Mouse (Mus musculus) C2C12 (cell line): ENCODE results near the gene Hoxa10. TPM values are rescaled to one million over a fixed set of nuclear protein-coding genes. Genes with fewer than 3 reads are reported as not detected.

Experiments
- H3K27me3 ChIP-seq: one replicate; pipeline ENCODE4 v1.6.1; 2011; ENCODE audit not compliant: control insufficient read depth, insufficient read depth, insufficient read length
- H3K36me3 ChIP-seq: one replicate; pipeline ENCODE4 v1.6.1; 2011; ENCODE audit not compliant: control insufficient read depth, insufficient read depth
- H3K4me3 ChIP-seq: one replicate; pipeline ENCODE4 v1.5.1; 2011; ENCODE audit warnings: mild to moderate bottlenecking, control low read depth; ENCODE audit not compliant: poor library complexity, insufficient read depth, severe bottlenecking
- H3K79me2 ChIP-seq: one replicate; pipeline ENCODE4 v1.6.1; 2011; ENCODE audit not compliant: control insufficient read depth, insufficient read depth
- H3K79me3 ChIP-seq: one replicate; pipeline ENCODE4 v1.6.1; 2011; ENCODE audit warnings: low read depth, control low read depth
- H3ac ChIP-seq: one replicate; pipeline ENCODE3; 2011; ENCODE audit warnings: low read depth; ENCODE audit not compliant: control insufficient read depth, insufficient read length
- CEBPB ChIP-seq: IDR thresholded peaks from one replicate; pipeline ENCODE4 v1.6.1; 2011; ENCODE audit warnings: low read depth, mild to moderate bottlenecking, control low read depth, moderate library complexity
- CTCF ChIP-seq: IDR thresholded peaks from one replicate; pipeline ENCODE4 v1.5.1; 2011; ENCODE audit not compliant: control insufficient read depth, insufficient read depth, insufficient read length
- FOSL1 ChIP-seq: IDR thresholded peaks from one replicate; pipeline ENCODE4 v1.8.0; 2011; ENCODE audit warnings: mild to moderate bottlenecking, low read length; ENCODE audit not compliant: poor library complexity, insufficient read depth, severe bottlenecking
- MAX ChIP-seq: IDR thresholded peaks from one replicate; pipeline ENCODE4 v1.6.1; 2011; ENCODE audit warnings: mild to moderate bottlenecking, control low read depth
- MYOD1 ChIP-seq: IDR thresholded peaks from one replicate; pipeline ENCODE4 v1.6.1; 2011; ENCODE audit warnings: low read depth; ENCODE audit not compliant: control insufficient read depth, insufficient read length
- MYOG ChIP-seq: IDR thresholded peaks from one replicate; pipeline ENCODE4 v1.6.1; 2011; ENCODE audit not compliant: control insufficient read depth, insufficient read length; ENCODE audit errors: extremely low read depth
- USF1 ChIP-seq: IDR thresholded peaks from one replicate; pipeline ENCODE4 v1.6.1; 2011; ENCODE audit warnings: low read depth, mild to moderate bottlenecking, control low read depth, moderate library complexity
- polyA plus RNA-seq: library from polyadenylated mRNA; unstranded; fragments of >200 nt; fragmentation: generic; extraction: Trizol; gene quantifications from one replicate; pipeline ENCODE4 v1.2.1, GENCODE M21; 2012; ENCODE audit warnings: missing spikeins

Gene Hoxa10
- polyA plus RNA-seq, 1 experiment, result 19.8 TPM

DNA sequence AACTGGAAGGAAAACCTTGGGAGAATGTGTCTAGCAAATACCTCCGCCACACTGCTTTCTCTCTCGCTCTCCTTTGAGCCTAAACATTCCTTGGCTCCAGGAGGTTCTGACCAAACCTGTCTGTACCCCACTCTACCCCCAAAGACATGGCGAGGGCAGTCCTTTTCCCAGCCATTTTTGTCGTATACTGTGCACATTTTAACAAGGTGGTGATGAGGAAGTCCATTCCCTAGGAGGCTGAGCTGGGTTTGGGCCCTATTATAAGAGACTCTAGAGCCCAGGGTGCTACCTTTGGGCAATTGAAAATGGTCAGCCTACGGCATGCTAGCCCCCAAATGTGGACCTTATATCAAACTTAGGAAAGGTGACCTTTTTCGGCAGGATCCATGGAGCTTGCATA lies 4.8 kb downstream of the Hoxa10 start:
- H3K36me3 ChIP-seq, result no peaks in the 10 kb centered on the region
- H3K27me3 ChIP-seq, result no peaks in the 10 kb centered on the region
- no peak overlapping the region for H3ac ChIP-seq
- H3K4me3 ChIP-seq, result no peak overlapping the region
- peaks cover 100% of the 10 kb centered on the region for H3K79me2 ChIP-seq
- TF ChIP-seq MYOD1, result no peak
- no peak for TF ChIP-seq CEBPB
- TF ChIP-seq FOSL1, result no peak
- no peak for TF ChIP-seq MAX
- H3K79me3 ChIP-seq, result peaks cover 92% of the 10 kb centered on the region

GRCm38 (mm10) chr6:52235267-52235666 lies 5.4 kb downstream of the Hoxa10 start:
- Histone ChIP-seq H3K27me3 (no peaks in the 10 kb centered on the region), H3K79me2 (peaks cover 100% of the 10 kb centered on the region), H3ac (no peak overlapping the region), H3K79me3 (peaks cover 96% of the 10 kb centered on the region), H3K36me3 (no peaks in the 10 kb centered on the region), H3K4me3 (no peak overlapping the region)
- TF ChIP-seq FOSL1 (no peak), USF1 (no peak), CTCF (no peak), MYOD1 (no peak), MAX (no peak), CEBPB (no peak), MYOG (no peak)

- no peaks in the 10 kb centered on the region for H3K27me3 ChIP-seq
- no peak for TF ChIP-seq MAX
These were observed 6.1 kb downstream of the Hoxa10 start for GRCm38 (mm10) chr6:52234428-52235140.

GRCm38 (mm10) chr6:52233546-52234427 lies 6.9 kb downstream of the Hoxa10 start:
- TF ChIP-seq FOSL1 (no peak), MAX (no peak), CTCF (no peak), USF1 (no peak), MYOD1 (no peak), CEBPB (no peak), MYOG (no peak)
- Histone ChIP-seq H3K27me3 (no peaks in the 10 kb centered on the region), H3K36me3 (no peaks in the 10 kb centered on the region), H3K4me3 (peak overlapping the region; percentile 45), H3K79me2 (peaks cover 100% of the 10 kb centered on the region), H3ac (peak overlapping the region; percentile 92), H3K79me3 (peaks cover 95% of the 10 kb centered on the region)

More at GRCm38 (mm10) chr6:52234428-52235140, 6.1 kb downstream of the Hoxa10 start:
- Histone ChIP-seq H3K79me3 (peaks cover 96% of the 10 kb centered on the region), H3K79me2 (peaks cover 100% of the 10 kb centered on the region), H3ac (peak overlapping the region; percentile 92), H3K36me3 (no peaks in the 10 kb centered on the region), H3K4me3 (peak overlapping the region; percentile 45)

- no peak for TF ChIP-seq MAX
- no peak for TF ChIP-seq FOSL1
- TF ChIP-seq MYOD1, result no peak
- no peak for TF ChIP-seq USF1
- TF ChIP-seq CEBPB, result no peak
- TF ChIP-seq MYOG, result no peak
- no peak for TF ChIP-seq CTCF
- H3K4me3 ChIP-seq, result peak overlapping the region; percentile 45
- H3K36me3 ChIP-seq, result no peaks in the 10 kb centered on the region
- peaks cover 100% of the 10 kb centered on the region for H3K79me2 ChIP-seq
- peaks cover 94% of the 10 kb centered on the region for H3K79me3 ChIP-seq
- peak overlapping the region; percentile 92 for H3ac ChIP-seq
- H3K27me3 ChIP-seq, result no peaks in the 10 kb centered on the region
These were observed 7.6 kb downstream of the Hoxa10 start for GRCm38 (mm10) chr6:52232984-52233545.
